Mouse (Mus musculus) brown adipose tissue, adult 24 weeks (tissue): ENCODE data around the gene Syde2. TPM values are rescaled to one million over a fixed set of nuclear protein-coding genes. Genes with fewer than 3 reads are reported as not detected.

Source experiments
- H3K27ac ChIP-seq: fragments of 200-500 bp; replicated peaks from 2 replicates; pipeline ENCODE4 v1.5.1; 2012; ENCODE audit warnings: low read depth, mild to moderate bottlenecking, low read length
- H3K4me1 ChIP-seq: fragments of 200-500 bp; 2 replicates; pipeline ENCODE4 v1.6.1; 2012; ENCODE audit warnings: low read length, mixed read lengths; ENCODE audit not compliant: control insufficient read depth, insufficient read depth, insufficient read length
- H3K4me3 ChIP-seq: fragments of 200-500 bp; 2 replicates; pipeline ENCODE4 v1.5.1; 2012; ENCODE audit warnings: low read depth, mild to moderate bottlenecking, low read length, moderate library complexity; ENCODE audit not compliant: insufficient read depth
- polyA plus RNA-seq: library from polyadenylated mRNA; stranded (reverse); fragments of >200 nt; gene quantifications from 2 replicates; pipeline ENCODE4 v1.2.4, GENCODE M21; 2012; ENCODE audit not compliant: missing spikeins, insufficient read depth, insufficient read length

Gene Syde2
- polyA plus RNA-seq, 1 experiment = 4.5 TPM

DNA sequence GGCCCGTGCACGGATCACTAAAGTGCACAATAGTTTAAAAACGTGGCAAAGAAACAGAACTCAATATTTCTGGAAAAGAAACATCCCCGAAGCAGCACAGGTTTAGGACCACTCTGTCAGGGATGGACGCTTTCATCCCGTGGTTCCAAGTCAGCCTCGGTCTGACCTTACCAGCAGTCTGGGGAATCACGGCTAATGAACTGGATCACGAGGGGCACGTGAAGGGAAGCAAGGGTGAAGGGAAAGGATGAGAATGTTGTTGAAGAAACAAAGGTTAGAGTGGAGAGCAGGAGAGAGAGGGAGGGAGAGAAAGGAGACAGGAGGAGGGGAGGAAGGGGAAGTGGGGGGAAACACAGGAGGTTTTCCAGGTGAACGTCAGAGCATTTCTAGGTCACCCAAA lies 58.4 kb downstream of the Syde2 start:
- no peak overlapping the region for H3K4me3 ChIP-seq
- H3K4me1 ChIP-seq = no peaks in the 10 kb centered on the region
- no peak overlapping the region for H3K27ac ChIP-seq

DNA sequence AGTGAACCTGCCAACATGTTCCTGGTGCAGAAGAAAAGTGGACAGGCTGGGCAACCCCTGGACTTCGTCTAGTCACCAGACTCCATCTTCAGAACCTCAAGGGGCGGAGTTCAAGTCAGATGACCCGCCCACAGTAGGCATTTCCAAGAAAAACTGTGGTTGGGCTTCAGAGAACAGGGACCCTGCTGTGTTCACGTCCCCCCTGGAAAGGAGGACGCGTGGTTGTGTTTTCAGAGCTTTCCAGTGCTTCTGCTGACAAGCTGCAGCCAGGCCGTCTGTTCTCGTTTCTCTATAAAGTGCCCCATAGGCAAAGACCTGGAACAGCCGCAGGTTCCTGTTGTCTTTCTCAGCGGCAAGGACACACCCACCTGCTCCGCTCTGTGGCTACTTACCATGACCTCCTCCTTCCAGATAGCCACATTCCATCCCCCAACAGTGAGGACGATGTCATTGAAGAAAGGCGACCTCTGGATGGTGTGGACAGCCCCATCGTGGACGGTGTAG lies 60.1 kb downstream of the Syde2 start:
- no peak overlapping the region for H3K27ac ChIP-seq
- no peaks in the 10 kb centered on the region; the same call in 1 of the 2 replicates for H3K4me1 ChIP-seq
- no peak overlapping the region for H3K4me3 ChIP-seq

DNA sequence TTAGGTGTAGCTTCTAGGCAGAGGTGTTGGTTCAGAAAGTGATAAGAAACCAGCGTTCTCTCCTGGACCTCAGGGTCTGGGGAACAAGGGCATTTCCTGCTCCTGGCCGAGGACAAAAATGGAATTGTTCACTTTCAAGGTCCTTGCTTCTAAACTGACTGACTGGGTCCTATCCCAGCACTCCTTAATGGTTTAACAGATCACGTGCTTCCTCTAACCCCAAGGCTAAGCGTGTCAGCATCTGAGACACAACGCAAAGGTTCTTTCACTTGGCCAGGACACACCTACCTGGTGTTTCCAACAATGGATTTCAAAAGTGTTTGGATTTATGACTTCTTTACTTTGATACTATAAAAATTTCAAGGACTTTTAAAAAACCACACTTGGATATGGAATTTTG lies 62.3 kb downstream of the Syde2 start:
- Histone ChIP-seq H3K4me3 (no peak overlapping the region), H3K27ac (no peak overlapping the region), H3K4me1 (no peaks in the 10 kb centered on the region; the same call in 1 of the 2 replicates)

DNA sequence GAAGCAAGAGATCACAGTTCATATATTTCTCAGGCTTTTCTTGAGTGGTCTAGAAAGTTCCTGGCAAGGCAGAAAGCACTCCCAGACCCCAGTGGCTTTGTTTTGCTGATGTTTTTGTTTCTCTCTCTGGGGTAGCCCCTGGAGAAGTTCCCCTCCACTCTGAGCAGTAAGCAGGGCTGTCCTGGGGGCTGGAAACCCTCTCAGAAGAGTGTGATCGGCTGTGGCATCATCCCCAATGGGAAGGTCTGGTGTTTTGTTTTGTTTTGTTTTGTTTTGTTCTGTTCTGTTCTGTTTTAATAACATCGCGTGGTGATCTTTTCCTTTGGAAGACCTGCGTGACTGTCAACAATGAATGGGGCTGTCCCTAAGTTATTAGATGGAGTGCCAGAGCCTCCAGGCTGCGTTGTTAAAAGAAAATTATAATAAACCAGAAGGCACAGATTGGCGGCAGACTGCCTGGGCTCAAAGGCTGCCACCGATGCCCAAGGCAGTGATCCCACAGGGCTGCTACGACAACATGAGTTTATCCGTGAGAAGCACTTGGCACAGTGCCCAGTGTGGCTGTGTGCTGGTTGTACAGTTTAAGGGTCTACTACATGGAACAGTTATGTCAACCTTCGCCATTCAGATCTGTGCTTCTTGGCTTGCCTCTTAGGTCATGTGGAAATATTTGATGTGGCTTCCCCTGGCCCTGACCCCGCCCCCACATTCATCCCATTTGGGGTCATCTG lies 63.8 kb downstream of the Syde2 start:
- Histone ChIP-seq H3K4me3 (no peak overlapping the region), H3K27ac (no peak overlapping the region), H3K4me1 (no peaks in the 10 kb centered on the region; the same call in 1 of the 2 replicates)

DNA sequence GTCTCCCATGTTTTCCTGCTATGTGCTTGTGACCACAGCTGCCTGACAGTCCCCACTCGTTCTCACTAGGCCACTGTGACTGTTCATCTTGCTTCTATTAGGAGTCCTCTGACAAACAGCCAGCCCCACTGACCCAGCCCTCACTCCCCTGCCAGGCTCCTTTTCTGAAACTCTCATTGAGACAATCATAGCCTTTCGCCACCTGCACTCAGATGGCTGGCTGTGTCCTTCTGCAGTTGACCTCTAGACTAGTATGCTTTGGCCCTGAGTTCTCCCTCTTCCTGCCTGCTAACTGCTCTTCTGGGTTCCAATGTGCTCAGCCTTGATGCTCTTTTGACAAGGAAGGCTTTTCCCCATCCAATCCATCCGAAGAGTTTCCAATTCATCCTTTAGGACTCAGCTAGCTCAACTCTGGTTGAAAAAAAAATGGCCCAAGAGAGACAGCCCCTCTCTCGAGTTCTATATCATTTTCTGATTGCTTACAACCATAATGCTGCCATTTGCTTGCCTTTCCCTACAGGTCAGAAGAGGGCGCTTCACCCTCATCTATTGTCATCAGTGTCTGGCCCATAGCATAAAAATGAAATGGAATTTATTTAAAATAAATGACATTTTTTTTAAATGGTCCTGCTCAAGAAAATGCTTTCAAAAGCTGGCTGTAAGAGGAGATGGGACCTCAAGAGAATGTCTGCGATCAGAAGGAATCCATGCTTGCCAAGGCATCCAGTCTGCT lies 65.6 kb downstream of the Syde2 start:
- no peak overlapping the region for H3K27ac ChIP-seq
- no peak overlapping the region for H3K4me3 ChIP-seq
- H3K4me1 ChIP-seq = no peaks in the 10 kb centered on the region; the same call in 1 of the 2 replicates

DNA sequence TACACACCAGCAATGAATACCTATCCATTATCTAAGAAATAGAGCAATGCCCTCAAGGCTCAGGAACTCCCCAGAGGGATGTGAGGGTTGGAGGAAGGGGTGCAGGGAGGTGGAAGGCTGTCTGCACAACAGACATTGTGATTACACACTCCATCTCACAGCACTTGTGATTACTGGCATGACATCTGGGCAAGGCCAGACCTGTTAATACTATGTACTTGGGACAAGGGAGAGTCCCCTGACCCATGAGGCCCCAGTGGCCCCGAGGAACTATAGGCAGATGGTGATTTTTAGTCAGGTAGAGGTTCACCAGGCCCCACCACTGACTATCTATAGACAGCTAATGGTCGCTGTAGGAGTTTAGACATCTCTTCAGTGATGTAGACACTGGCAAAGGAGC lies 66.2 kb downstream of the Syde2 start:
- Histone ChIP-seq H3K4me3 (no peak overlapping the region), H3K4me1 (no peaks in the 10 kb centered on the region; the same call in 1 of the 2 replicates), H3K27ac (no peak overlapping the region)

DNA sequence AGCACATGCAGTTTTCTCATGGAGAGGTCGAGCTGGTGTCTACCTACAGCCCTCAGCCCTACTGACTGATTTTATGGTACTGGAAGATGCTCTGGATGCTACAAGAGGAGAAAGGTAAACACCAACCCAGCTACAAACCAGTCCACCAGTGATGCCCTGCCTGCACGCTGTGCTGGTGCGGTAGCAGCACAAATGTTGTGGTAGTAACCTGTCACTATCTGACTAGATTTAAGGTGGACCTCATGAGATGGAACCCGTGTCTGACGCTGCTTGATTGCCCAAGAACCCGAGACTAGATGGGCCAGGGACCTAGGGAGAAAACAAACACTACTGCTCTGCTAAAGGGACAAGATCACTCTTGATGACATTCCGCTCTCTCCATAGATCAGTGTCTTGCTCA lies 69.5 kb downstream of the Syde2 start:
- Histone ChIP-seq H3K4me3 (no peak overlapping the region), H3K4me1 (no peaks in the 10 kb centered on the region), H3K27ac (no peak overlapping the region)

DNA sequence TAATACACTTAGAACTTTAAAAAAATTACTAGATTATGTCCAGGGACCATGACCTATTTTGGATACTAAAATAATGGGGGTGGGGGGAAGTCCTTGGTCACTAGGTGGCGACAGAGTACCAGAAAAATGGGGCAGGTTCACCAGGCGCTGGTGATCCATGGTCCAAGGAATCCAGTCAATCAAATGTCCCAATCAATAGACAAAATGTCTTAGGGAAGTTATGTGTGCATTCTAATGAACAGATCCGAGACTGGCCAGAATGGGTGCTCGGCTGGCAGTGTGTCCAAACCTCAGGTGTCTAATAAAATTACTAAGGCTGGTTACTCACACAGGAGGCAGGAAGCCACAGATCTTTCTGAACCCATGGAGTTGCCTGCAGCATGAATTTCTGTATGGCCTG lies 70.6 kb downstream of the Syde2 start:
- no peak overlapping the region for H3K27ac ChIP-seq
- H3K4me1 ChIP-seq = no peaks in the 10 kb centered on the region
- no peak overlapping the region for H3K4me3 ChIP-seq

DNA sequence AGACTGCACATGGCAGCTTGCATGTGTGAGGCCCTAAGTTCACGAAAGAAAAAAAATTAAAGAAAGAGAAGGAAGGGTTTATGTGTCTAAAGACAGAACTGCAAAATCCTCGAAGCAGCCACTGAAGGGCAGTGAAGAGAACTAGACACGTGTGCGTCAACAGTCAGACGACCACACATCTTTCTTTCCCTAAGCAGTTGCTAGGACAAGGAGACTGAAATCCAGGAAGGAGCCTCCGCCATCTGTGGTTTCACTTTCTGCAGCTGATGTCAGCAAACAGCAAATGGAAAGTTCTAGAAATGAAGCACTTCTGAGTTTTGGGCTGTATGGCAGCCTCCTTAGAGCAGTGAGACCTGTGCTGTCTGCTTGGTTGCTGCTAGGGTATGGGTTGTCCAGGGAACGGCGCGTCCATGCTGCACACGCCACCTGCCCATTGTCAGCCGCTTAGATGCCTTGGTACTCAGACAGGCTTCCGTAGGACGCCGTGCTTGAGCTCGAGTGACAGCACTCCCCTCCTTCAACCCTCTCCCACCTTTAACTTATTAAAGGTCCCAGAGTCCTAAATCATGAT lies 71.8 kb downstream of the Syde2 start:
- H3K27ac ChIP-seq = no peak overlapping the region
- no peaks in the 10 kb centered on the region for H3K4me1 ChIP-seq
- no peak overlapping the region for H3K4me3 ChIP-seq

DNA sequence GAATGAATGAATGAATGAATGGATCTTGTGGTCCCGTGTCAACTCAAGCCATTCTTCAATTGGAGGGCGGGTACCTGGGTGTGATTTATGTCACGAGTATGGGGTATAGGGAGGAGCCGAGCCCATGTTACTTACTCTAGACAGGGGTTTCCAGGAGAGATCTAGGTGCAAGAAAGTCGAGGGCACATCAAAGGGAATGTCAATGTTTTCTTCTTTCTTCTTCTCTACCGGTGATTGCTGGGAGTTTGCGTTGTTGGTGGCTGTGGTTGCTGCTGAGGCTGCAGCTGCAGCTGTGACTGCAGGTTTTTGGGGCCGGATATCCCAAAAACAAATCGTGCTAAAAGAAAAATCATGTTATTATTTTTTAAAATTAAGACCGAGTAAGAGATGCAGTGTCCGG lies 75.5 kb downstream of the Syde2 start:
- Histone ChIP-seq H3K4me3 (no peak overlapping the region), H3K4me1 (no peaks in the 10 kb centered on the region), H3K27ac (no peak overlapping the region)

DNA sequence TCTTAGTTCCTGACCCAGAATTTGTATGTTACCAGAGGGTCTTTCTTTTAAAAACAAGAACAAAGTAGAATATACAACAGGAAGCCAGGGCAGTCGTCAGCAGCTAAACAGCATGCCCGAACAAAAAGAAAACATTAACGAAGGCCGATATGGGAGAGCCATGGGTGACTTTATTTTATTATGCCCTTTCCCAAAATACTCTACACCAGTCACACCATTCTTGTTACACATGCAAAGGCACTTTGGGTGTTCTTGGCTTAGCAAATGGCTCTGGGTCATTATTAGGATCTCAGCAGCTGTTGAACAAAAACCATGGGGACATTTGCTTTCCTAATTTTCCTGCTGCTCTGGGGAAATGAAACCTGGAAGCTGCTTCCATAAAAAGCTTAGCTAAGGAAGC lies 81.6 kb downstream of the Syde2 start:
- Histone ChIP-seq H3K4me1 (no peaks in the 10 kb centered on the region), H3K4me3 (no peak overlapping the region), H3K27ac (no peak overlapping the region)

Other genes starting within 250 kb of the Syde2 start
- gene Ddah1, start 229.2 kb upstream of the Syde2 start, polyA plus RNA-seq = 0.59 and 1.3 TPM in 2 replicates
- 14.5 and 17.8 TPM in 2 replicates for gene Bcl10, start 65.1 kb upstream of the Syde2 start, polyA plus RNA-seq
- 18.1 and 19.4 TPM in 2 replicates for gene 2410004B18Rik, start 49.9 kb upstream of the Syde2 start, polyA plus RNA-seq
- not detected in 2 replicates for gene Wdr63, start 120.3 kb downstream of the Syde2 start, polyA plus RNA-seq
- gene Mcoln3, start 129.6 kb downstream of the Syde2 start, polyA plus RNA-seq = not detected in 2 replicates
- gene Mcoln2, start 162.0 kb downstream of the Syde2 start, polyA plus RNA-seq = not detected in 2 replicates
- gene Lpar3, start 233.1 kb downstream of the Syde2 start, polyA plus RNA-seq = not detected in 2 replicates